Mouse (Mus musculus) layer of hippocampus, adult 8-10 months (tissue): Measurements from ENCODE around the gene Krtap19-2. TPM values are rescaled to one million over a fixed set of nuclear protein-coding genes. Genes with fewer than 3 reads are reported as not detected.

Experiments used
- DNase-seq, 2 experiments: peaks; one replicate each; pipeline ENCODE4 v3.0.0; 2022; ENCODE audit warnings: low spot score in 2 of 2
- total RNA-seq, 4 experiments: library from RNA; stranded (reverse); gene quantifications; 2 replicates each; pipeline ENCODE4 v1.2.4; 2022

Gene Krtap19-2
- not detected for total RNA-seq

DNA sequence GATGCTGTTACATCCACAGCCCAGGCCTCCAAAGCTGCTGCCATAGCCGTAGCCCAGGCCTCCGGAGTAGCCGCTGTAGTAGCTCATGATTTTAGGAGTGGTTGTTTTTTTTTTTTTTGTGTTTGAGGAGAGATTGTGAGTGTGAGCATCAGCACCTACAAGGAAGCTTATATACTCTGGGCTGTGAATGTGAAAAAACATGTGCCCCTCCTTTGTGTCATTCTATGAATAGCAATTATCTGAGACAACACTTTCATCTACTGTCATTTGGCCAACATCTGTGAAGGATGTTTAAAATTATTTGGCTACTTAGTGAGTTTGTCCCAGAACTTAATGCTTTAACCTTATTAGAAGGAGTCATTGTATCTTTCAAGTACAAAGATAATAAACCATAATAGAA, at the start of gene Krtap19-2:
Krtap19-2 (minus strand) TSS at position 101 of the 400 bp plus-strand sequence.
- DNase-seq: no peak

DNA sequence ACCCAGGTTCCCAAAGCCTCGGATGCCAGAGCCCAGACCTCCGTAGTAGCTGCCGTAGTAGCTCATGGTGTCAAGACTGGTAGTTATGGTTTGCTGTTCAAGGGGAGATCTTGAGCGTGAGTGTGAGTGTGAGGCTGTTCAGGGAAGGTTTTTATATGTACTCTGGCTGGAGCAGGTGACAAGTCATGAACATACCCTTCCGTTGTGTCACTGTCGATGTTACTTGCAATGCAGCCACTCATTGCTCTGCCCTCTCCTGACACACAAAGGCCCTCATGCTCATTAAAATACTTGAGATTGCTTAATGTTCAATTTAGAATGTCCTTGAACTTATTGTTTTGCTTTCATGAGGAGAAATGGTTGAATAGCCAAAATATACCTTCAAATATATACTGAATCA, 22.3 kb upstream of the Krtap19-2 start, which contains the start of gene Krtap19-5:
Krtap19-5 (minus strand) TSS at position 101 of the 400 bp plus-strand sequence.
- DNase-seq: no peak

DNA sequence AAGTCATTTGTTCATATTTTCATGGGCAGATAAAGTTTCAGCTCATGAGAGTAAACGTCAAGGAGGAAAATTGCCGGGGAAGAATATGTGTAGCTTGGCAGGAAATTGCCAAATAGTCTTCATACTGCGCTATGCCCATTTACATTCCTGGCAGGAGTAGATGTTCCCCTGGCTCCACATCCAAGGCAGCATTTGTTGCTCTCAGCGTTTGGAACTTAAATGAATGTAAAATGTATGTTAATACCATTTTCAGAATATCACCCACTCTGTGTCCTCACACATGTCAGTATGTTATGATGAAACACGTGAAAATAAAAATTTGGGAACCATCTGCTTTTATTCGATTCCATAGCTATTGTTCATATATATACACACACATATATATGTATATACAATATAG, 12.8 kb upstream of the Krtap19-2 start:
- DNase-seq: no peak

DNA sequence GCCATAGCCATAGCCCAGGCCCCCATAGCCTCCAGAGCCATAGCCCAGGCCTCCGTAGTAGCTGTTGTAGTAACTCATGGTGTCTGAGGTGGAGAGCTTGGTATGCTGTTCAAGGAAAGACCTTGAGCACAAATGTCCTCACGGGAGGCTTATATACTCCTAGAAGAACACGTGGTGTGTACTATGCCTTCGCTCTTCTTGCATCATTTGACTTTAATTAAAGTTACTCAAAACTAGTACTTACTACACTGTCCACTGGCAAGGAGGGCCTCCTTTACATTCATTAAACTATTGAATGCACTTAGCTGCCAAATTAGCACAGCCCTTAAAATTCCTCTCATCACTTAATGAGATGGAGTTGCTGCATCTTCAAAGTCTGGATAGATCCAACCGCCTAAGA, 10.9 kb upstream of the Krtap19-2 start, which contains the start of gene Krtap19-4:
Krtap19-4 (minus strand) TSS at position 101 of the 400 bp plus-strand sequence.
- DNase-seq: no peak

DNA sequence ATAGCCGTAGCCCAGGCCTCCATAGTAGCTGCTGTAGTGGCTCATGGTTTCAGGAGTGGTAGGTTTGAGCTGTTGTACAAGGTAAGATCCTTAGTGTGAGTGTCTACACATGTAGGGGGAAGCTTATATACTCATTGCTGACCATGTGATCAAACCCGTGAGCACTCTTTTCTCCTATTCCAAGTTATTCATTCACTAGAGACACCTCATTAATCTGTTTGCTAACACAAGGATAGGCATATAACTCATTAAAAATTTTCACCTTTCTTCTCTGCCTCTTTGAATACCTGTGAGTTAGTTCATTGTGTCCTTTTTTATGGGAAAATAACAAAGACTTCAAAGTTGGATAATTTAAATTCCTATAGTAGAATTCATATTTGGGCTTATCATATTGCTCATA, 3.9 kb upstream of the Krtap19-2 start, which contains the start of gene Krtap19-3:
Krtap19-3 (minus strand) TSS at position 101 of the 400 bp plus-strand sequence.
- DNase-seq: no peak

DNA sequence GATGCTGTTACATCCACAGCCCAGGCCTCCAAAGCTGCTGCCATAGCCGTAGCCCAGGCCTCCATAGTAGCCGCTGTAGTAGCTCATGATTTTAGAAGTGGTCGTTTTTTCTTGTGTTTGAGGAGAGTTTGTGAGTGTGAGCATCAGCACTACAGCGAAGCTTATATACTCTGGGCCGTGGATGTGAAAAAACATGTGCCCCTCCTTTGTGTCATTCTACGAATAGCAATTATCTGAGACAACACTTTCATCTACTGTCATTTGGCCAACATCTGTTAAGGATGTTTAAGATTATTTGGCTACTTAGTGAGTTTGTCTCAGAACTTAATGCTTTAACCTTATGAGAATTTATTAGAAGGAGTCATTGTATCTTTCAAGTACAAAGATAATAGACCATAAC, 4.8 kb downstream of the Krtap19-2 start, which contains the start of gene Krtap19-1:
Krtap19-1 (minus strand) TSS at position 101 of the 400 bp plus-strand sequence.
- DNase-seq: no peak

DNA sequence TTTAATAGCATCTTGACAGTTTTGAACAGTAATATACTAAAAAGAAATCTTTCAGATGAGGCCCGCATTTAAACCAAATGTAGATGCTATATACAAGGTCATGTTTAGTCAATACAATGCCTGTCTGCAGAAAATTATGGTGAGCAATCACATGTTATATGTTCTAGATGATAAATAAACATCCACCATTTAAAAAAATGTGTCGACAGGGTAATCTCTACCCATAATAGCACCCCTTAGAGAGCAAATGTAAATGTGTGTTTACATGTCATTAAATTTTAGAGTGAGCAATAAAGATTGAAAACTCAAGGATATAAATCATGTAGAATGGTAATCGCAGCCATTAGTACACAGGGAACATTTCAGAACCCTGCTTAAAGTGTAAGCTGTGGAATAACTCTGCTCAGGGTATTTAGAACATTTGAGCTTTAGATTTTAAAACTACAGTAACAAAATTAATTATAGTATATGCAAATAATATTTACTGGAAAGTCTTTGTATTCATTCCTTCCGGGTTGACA, 9.1 kb downstream of the Krtap19-2 start:
- DNase-seq: no peak

DNA sequence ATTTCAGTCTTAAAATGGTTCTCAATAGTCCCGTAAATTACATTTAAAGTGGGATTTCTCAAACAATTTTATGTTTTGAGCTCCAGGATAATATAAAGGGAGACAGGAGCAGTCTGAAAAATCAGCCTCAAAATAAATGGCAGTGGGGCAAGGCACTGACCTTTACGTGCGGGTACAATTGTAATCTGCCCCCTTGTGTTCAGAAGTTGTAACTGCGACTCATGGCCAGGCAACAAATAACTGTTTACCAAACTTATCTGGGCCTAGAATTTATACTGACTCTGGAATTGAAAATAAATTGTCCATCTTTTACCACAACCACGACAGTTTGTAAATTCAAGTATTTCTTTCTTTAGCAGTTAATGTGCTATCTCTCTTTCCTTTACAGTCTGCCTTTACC, 22.6 kb downstream of the Krtap19-2 start:
- DNase-seq: no peak

DNA sequence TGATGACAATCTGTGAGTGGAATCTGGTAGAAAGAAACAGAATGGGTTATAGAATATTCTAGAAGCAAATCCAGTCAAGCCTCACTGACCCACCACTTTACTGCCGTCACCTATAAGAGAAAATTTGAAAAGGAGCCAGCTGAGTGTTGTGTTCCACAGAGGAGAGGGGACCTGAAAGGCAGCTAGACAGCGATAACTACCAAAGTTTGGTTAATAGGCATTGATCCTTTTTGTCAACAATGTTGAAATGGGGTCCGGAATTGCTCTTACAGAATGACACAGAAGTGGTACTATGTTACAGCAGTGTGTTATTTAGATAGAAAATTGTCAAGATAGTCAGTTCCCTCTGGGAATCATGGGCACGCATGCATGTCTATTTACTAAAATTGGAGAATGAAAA, 25.5 kb downstream of the Krtap19-2 start:
- no peak for DNase-seq

DNA sequence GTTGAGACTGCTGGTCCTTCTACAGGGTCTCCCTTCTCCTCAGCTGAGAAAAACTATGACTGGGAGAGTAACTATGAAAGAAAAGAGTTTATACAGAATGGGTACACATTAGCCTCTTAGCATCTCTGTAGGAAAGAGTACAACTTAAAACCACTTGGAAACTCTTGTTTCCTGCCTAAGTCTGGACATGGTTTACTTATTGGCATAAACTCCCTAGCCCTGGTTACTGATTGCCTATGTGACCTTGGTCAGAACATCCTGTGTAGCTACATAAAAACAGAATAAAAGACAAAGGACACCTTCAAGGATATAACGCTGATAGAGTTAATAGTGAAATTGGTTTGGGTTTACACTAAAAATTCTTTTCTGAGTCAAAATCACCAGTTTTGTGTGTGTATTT, 26.7 kb downstream of the Krtap19-2 start:
- DNase-seq: no peak

DNA sequence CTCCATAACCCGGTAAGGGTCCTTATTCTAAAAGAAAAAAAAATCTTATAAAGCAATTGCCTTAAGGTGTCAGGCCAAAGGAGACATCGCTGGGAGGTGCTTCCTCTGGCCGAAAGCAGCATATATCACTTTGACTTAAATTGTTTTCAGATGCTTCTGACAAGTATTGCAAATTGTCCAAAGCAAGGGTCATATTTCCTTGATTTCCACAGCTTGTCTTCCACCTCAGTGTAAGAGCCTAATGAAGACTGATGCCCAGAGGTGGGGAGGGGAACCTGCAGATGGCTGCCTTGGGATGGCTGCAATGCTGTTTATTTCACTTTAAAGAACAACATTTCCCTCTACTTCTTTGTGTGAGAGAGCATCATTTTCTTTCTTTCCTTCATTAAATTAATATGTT, 47.1 kb downstream of the Krtap19-2 start:
- no peak for DNase-seq

DNA sequence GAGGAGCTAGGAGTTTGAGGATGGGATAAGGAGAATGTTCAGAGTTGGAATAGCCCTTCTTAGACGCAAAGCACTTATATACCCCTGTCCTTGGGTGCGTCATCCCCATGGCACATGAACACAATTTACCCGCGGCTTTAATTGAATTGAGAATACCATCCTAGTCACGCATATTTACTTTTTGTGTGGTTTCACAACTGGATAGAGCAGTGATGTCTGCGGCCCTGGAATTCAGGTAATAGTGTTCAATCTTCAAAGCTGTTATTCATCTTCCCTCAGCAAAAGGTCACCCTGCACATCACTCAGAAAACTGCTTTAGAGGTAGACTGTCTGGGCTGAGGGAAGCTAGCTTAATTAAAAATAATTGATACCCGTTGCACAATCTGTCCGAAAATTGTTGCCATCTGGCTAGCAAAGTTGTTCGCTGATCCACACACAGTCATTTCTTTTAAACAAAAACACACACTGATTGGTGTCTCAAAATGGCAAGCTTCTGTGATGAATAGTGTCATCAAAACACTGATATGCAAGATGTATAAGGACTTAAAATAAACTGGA, 47.9 kb downstream of the Krtap19-2 start, which contains the start of gene Krtap14:
Krtap14 (minus strand) TSS at position 51 of the 558 bp plus-strand sequence.
- peak in 1 of 2 experiments; percentile 11 for DNase-seq

DNA sequence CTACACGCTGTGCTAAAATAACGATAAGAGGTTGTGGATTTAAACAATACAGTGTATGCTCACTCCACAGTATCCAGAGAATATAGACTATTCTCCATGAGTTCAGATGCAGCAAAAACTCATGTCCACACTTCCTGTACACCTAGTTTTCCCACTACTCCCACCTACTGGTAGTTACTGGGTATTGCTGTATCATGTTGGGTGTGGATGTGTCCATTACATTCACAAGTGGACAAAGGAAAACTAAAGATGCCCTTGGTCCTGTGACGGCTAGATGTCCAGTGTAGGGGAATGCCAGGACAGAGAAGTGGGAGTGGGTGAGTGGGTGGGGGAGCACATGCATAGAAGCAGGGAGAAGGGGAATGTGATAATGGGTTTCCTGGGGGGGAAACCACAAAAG, 50.3 kb downstream of the Krtap19-2 start:
- no peak for DNase-seq

Other genes starting within 250 kb of the Krtap19-2 start
- gene 2310079G19Rik, start 246.6 kb downstream of the Krtap19-2 start, total RNA-seq: not detected
- not detected for gene Krtap26-1, start 226.5 kb downstream of the Krtap19-2 start, total RNA-seq
- gene Krtap27-1, start 202.6 kb downstream of the Krtap19-2 start, total RNA-seq: not detected
- not detected for gene 2310061N02Rik, start 166.3 kb downstream of the Krtap19-2 start, total RNA-seq
- gene Krtap13-1, start 145.4 kb downstream of the Krtap19-2 start, total RNA-seq: not detected
- gene Krtap13, start 122.6 kb downstream of the Krtap19-2 start, total RNA-seq: not detected
- gene 2310034C09Rik, start 115.4 kb downstream of the Krtap19-2 start, total RNA-seq: not detected
- gene 2310057N15Rik, start 100.1 kb downstream of the Krtap19-2 start, total RNA-seq: not detected
- gene Gm5965, start 96.4 kb downstream of the Krtap19-2 start, total RNA-seq: not detected
- gene Gm20741, start 62.0 kb downstream of the Krtap19-2 start, total RNA-seq: not detected
- gene Krtap15, start 54.1 kb downstream of the Krtap19-2 start, total RNA-seq: not detected
- not detected for gene Krtap14, start 48.1 kb downstream of the Krtap19-2 start, total RNA-seq
- gene Krtap19-1, start 4.9 kb downstream of the Krtap19-2 start, total RNA-seq: not detected
- gene Krtap19-3, start 3.8 kb upstream of the Krtap19-2 start, total RNA-seq: not detected
- gene Krtap19-4, start 10.8 kb upstream of the Krtap19-2 start, total RNA-seq: not detected
- gene Krtap19-5, start 22.2 kb upstream of the Krtap19-2 start, total RNA-seq: not detected
- gene Krtap19-9b, start 58.0 kb upstream of the Krtap19-2 start, total RNA-seq: not detected
- not detected for gene Krtap16-3, start 88.6 kb upstream of the Krtap19-2 start, total RNA-seq
- gene Krtap22-2, start 136.5 kb upstream of the Krtap19-2 start, total RNA-seq: not detected
- not detected for gene Gm10229, start 141.0 kb upstream of the Krtap19-2 start, total RNA-seq
- not detected for gene Krtap6-1, start 157.4 kb upstream of the Krtap19-2 start, total RNA-seq
- gene Gm10228, start 167.2 kb upstream of the Krtap19-2 start, total RNA-seq: not detected
- not detected for gene Krtap6-5, start 173.6 kb upstream of the Krtap19-2 start, total RNA-seq
- gene 1110025L11Rik, start 189.7 kb upstream of the Krtap19-2 start, total RNA-seq: not detected
- not detected for gene Krtap6-3, start 209.7 kb upstream of the Krtap19-2 start, total RNA-seq